Mouse (Mus musculus) frontal cortex, adult 2 months (tissue): ENCODE results near the gene Ubald2. TPM values are rescaled to one million over a fixed set of nuclear protein-coding genes. Genes with fewer than 3 reads are reported as not detected.
A peak's percentile ranks its signal among the peaks of the same experiment; 100 is the strongest.

ENCODE experiments used
- DNase-seq, 2 experiments: peaks; one replicate each; pipeline ENCODE4 v3.0.0; 2022; ENCODE audit warnings: low spot score in 1 of 2; ENCODE audit errors: extremely low spot score in 1 of 2
- polyA plus RNA-seq: library from polyadenylated mRNA; depleted of rRNA; stranded (reverse); fragments of >200 nt; gene quantifications from 2 replicates; pipeline ENCODE4 v1.2.3, GENCODE M21; 2012

Gene Ubald2
- polyA plus RNA-seq, 1 experiment: 58.7 TPM

- DNase-seq: no peak
Observed at GRCm38 (mm10) chr11:116431428-116432077, 2.3 kb upstream of the Ubald2 start.

- DNase-seq: no peak
Observed at GRCm38 (mm10) chr11:116432127-116432526, 1.8 kb upstream of the Ubald2 start.

- DNase-seq: peak; percentile 67 to 76
Observed at GRCm38 (mm10) chr11:116432593-116433355, 1.1 kb upstream of the Ubald2 start.

GRCm38 (mm10) chr11:116434287-116434966 is 533 bp downstream of the Ubald2 start:
- DNase-seq: peak in 1 of 2 experiments; percentile 52

DNA sequence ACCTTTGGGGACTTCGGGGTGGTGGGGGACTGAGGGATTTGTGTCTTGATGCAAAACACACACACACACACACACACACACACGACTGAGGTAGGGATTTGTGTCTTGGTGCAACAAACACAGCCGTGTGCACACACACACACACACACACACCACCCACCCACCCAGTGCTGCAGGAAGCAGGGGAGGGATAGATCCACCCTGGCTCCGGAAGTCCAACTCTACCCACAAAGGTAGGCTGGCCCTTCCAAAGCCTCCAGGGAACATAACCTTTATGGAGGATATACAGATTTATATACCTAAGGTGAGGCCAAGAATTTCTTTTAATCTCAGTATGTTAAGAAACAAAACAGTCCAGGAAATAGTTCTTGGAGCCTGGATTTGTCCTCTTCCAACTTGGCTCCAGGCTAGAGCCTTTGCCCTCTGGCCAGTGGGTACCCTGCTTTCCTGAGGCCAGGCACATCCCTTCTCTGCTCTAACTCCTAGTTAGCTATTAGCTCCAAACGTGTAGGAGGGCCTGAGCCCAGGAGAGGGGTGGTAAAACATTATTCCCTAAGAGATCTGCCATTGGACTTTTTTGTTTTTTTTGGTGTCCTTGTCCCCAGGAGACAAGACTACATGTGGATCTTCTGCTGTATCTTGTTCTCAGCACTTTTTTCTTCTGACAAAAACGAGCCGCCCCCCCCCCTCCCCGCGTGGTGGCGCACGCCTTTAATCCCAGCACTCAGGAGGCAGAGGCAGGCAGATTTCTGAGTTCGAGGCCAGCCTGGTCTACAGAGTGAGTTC is 1.3 kb downstream of the Ubald2 start:
- DNase-seq: peak in 1 of 2 experiments; percentile 32

GRCm38 (mm10) chr11:116435992-116436724 is 2.3 kb downstream of the Ubald2 start:
- DNase-seq: no peak

- DNase-seq: no peak
Observed at GRCm38 (mm10) chr11:116436725-116437331, 2.9 kb downstream of the Ubald2 start.

DNA sequence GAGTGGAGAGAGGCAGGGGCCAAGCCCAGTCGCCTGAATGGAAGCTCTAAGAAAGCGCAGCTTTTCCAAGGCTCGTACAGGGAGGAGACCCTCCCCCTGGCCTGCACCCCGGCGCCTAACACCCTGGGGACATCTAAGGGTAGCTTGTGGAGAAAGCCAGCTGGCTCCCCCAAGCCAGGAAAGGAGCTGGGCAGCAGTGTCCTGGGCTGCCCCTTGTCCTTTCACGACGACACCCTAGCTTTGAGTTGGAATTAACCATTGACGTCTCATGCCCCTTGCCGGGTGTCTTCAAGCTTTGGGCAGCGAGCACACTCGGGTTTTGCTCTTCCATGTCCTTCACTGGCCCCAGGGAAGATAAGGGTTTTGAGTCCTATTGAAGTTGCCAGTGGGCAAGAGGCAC is 3.6 kb downstream of the Ubald2 start:
- DNase-seq: no peak

DNA sequence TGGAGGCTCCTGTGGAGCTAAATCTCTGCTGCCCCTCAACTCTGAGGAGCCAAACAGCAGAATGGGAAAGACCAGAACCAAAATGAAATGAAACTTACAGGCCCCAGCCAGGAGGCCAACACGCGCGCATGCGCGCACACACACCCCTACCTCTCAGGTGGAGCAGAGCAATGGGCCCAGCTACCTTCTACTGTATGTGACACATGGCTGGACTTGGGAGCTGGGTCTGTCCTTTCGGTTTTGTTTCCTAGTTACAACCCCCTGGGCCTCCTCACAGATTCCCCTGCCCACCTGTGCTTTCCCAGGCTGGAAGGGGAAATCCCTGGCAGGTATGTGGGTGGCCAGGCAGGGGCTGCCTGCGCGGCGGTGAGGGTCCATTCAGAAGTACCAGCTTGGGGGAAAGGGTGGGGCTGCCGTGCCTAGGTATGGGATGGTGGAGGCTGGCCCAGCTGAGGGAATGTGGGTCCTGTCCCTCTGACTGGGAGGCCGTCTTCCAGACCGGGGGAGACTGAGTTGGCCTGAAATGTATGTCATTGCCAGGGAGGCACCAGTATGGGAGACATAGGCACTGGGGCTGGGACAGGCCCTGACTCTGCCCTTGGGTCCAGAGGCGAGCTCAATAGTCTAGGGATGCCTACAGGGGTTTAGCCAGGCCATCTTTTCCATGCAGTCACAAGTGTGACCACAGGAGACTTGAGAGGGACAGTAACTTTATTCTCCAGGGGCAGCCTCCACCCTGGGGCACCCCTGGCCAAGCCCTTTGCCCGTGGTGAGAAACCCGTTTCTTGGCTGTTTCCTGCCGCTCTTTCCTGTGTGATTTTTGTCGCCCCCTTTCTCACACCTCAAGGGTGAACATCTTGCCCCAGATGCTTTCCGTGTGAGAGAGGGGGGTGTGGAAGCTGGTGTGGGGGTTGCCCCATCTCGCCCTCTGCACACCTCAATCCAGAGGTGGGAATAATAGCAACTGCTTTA is 5.7 kb downstream of the Ubald2 start:
- DNase-seq: no peak

DNA sequence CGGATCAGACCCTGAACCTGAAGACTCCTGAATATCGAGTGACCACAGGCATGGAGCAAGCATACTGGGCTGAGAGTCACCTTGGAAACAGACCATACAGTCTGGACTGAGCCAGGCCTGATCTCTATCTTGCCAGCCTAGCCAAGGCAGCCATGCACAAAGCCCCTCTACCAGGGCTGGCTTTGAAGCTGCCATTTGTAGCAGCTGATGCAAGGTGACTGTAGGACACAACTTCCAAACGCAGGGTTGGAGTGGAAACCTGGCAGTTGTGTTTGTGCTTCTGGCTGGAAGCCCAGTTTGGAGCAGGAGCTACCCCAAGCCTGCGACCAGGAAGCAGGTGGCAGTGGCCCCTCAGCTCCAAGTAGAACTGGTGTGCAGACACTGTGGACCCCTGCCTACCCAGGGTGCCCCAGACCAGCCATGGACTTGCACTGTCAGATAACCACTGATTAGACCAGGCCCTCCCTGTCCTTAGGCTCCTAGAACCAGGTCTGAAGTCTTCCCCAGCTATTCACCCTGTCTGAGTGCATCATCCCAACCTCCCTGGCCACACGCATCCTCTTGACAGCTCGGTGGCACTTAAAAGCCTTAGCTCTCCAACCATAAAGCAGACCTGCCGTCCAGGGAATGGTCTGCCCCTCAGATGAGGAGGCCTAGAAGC is 6.6 kb downstream of the Ubald2 start:
- DNase-seq: no peak

- DNase-seq: no peak
Observed at GRCm38 (mm10) chr11:116442129-116442866, 8.4 kb downstream of the Ubald2 start.

DNA sequence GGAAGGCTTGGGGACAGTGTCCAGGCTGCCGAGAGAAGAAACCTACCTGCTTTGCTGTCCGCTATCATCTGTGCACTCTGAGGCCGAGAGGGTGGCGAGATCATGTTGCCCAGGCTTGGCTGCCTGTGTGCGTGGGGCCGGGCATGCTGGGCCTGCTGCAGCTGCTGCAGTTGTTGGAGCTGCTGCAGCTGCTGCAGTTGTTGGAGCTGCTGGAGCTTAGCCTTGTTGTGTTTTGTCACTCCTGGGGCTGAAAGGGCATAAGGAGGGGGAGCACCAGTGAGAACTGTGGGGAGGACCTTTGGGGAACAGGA is 8.9 kb downstream of the Ubald2 start:
- no peak for DNase-seq

DNA sequence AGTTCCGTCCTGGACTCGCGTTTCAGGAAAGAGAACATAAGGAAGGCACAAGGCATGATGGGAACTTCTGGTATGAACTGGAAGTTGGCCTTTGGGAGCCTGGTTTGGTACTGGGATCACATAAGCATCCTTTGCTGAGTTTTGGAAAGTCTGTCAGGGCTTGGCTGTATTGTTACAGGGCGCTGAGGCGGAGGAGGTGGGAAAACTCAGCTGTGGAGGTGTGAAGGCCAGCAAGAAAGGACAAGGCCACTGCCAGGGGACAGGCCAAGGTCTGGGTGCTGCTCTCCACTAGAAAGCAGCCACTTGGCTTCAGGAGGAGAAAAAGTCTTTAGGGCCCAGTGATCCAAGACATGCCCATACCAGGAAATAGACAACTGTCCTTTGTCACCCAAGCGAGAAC is 9.4 kb downstream of the Ubald2 start:
- no peak for DNase-seq

GRCm38 (mm10) chr11:116443935-116444334 is 10.0 kb downstream of the Ubald2 start:
- no peak for DNase-seq

GRCm38 (mm10) chr11:116445596-116446307 is 11.9 kb downstream of the Ubald2 start:
- peak; percentile 84 to 99 for DNase-seq

DNA sequence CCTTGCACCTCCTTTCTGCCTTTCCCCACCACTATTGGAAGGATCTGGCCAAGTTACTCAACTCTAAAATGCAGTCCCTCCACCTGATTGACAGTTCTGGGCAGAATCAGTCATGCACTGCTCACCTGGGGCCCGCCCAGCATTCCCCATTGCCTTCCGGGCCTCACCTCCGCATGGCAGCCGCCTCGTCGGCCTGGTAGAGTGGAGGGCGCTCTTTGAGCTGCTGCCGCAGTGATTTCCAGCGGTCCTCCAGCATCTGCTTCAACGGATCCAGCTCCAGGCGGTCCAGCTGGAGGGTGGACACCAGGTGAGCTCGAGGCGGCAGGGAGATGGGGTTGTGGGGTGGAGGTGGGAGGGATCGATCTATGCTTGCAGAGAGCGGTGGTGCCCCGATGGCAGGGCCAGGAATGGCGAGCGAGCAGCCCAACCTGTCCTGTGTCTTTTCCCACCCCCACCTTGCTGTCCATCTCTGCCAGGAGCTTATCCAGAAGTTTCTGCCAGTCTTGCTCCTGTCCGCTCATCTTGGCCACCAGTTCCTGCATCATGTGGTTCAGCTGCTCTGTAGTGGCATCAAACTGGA is 12.5 kb downstream of the Ubald2 start:
- DNase-seq: no peak

DNA sequence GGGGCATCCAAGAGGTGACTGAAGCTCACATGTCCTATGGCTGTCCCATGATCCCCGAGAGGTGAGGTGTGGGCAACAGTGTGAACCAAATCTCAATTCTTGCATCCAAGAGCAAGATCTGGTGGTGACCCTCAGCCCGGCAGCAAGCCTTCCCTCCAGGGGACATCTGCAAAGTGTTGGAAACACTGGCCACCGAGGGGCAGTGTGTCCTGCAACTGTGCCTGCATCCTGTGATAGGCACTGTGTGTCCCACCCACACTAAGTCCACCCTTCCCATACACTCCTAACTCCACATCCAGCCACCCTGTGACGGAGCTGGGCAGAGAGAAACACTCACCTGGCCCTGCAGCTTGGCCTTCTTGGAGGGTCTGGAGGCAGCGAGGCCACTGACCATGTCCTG is 13.9 kb downstream of the Ubald2 start:
- DNase-seq: no peak
